Mouse (Mus musculus) kidney, postnatal 36 days (tissue): ENCODE results near the gene Hoxa3.
A peak's percentile ranks its signal among the peaks of the same experiment; 100 is the strongest.

Source experiments
- DNase-seq, 2 experiments: peaks; one replicate each; pipeline ENCODE4 v3.0.0; 2021 to 2022; ENCODE audit warnings: mixed read lengths in 2 of 2

Hoxa3 gene

DNA sequence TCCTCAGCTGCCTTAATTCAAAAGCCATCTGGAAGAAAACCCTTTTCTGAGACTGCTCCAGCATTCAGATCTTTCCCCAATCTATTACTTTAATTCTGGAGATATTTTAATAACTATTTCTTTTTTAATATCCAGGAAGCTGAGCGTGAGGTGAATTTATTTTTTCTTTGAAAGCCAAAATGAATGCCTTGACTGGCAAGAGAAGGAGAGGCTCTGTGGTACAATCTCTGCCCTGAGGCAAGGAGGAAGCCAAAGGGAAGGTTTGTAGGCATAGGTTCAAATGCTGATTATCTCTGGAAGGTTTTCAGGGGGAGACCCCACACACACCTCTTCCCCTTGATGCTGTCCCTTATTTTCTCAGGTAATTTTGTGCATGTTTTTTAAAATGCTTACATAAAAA, 46.0 kb downstream of the Hoxa3 start:
- DNase-seq: no peak

DNA sequence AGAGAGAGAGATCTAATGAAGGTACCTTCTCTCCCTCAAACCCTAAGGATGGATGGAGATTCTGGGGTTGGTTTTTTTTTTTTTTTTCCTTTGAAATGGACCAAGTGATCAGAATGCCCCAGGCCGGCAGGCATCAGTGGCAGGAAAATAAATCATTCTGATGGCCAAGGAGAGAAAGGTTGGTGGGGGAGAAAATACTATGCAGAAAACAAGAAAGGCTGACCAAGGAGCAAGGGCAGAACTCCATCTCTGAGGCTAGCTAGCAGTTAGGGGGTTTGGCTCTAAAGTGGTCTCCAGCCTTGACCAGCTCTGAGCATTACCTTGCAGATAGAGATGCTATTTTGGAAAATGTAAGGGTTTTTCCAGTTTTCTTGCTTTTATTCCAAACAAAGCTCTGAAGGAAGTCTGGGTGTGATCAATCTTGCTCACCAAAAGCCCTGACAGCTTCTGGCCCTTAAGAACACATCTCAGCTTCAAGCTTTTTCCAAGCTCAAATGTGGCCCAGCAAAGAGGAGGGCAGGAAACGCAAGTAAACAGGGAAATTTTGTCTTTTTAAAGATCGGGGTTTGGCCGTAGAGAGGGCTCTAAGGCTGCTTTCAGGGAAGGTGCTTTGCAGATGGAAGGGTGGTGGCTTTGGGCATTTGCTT, 46.6 kb downstream of the Hoxa3 start:
- DNase-seq: no peak

DNA sequence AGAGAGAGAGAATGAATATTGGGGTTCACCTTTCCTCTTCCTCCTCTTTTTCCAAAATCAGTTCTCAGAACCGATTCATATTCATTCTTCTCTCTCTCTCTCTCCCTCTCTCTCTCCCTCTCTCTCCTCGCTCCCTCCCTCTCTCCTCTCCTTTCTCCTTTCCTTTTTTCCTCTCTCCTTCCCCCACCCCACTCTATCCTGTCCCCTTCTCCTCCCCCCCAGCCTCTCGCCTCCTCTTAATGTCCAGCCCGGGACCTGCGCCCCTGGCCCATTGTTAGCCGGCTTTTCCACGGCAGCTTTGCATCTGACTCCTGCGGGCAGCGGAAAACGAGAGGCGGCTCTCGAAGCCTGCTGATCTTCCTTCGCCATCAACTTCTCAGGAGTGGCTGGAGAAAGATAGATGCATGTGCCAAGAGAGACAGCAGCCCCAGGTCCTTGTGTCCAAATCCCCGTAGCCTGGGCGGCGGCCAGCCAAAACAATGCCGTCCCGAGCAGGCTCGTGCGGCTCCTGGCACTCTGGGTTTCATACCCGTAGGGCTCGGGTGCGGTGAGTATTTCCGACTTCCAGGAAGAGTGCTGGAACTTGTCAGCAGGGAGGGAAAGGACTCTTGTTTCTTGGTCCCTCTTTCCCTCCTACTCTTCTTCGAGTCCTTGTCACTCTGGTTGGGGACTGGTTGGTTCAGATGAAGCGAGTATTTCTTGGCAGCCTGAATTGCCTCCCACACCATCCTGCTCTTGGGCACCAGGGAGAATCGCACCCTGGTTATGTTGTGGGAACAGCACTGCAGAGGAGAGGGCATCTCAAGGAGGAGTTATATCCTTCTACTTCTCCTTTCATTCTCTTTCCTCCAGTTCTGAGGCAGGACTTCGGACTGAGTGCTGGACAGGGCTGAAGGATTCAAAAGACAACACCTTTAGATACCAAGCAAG, 47.4 kb downstream of the Hoxa3 start:
- peak in 1 of 2 experiments; percentile 60 for DNase-seq

DNA sequence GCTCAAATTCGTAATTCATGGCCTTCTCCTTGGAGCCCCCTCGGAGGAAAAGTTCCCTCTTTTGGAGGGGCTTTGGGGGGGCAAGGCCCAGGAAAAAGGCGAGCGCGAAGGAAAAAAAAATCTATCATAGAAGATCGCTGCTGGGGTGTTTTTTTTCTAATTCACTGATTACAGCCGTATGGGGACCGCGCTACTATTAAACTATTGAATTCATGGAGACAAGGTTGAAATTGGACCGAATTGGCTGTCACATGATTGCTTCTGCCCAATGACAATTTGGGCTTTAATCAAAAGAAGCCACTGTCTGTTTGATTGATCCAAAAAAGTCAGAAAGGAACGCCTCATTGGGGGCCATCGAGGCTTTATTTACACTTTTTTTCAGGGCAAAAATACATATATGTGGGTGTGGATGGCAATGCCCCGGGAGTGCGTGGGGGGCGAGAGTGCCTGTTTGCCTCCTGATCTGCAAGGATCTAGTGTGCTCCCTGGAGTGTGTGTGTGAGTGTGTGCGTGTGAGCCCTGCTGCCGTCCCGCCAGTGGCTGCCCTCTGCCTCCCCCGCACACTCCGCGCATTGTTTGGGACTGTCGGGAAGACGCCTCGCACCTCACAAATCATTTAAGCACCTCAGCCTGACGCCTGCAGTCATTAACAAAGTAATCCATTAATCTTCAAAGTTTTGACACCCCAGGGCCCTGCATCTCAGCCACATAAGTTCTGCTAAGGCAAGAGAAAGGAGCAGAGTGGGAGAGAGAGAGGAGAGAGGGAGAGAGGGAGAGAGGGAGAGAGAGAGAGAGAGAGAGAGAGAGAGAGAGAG, 48.3 kb downstream of the Hoxa3 start, which contains the start of gene Hoxa2:
TSS of gene Hoxa2 (minus strand) at position 206 of the 815 bp plus-strand sequence.
- DNase-seq: peak in 1 of 2 experiments; percentile 54

DNA sequence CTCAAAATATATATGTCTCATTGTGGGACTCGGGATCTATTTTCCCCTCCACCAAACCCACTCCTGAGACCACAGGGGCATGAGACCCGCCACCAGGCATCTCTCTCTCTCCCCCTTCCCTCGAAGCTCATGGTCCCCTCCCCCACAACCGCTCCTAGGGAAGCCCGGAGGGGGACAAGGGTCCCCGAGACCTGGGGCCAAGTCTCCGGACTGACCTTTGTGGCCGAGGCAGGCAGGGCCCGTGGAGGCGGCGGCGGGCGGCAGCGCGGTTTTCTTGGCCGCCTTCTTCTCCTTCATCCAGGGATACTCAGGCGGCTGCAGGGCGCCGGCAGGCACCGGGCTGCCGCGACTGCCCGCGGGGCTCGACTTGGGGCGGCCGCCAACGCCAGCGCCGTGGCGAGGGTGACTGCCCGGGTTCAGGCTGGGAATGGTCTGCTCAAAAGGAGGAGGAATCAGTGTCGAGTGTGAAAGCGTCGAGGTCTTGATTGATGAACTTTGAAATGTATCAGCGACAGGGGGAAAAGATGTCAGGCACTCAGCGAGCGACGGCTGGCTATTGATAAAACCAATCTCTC, 49.0 kb downstream of the Hoxa3 start:
- peak in 1 of 2 experiments; percentile 60 for DNase-seq

- DNase-seq: no peak
Observed at GRCm38 (mm10) chr6:52163366-52164031, 49.6 kb downstream of the Hoxa3 start.

DNA sequence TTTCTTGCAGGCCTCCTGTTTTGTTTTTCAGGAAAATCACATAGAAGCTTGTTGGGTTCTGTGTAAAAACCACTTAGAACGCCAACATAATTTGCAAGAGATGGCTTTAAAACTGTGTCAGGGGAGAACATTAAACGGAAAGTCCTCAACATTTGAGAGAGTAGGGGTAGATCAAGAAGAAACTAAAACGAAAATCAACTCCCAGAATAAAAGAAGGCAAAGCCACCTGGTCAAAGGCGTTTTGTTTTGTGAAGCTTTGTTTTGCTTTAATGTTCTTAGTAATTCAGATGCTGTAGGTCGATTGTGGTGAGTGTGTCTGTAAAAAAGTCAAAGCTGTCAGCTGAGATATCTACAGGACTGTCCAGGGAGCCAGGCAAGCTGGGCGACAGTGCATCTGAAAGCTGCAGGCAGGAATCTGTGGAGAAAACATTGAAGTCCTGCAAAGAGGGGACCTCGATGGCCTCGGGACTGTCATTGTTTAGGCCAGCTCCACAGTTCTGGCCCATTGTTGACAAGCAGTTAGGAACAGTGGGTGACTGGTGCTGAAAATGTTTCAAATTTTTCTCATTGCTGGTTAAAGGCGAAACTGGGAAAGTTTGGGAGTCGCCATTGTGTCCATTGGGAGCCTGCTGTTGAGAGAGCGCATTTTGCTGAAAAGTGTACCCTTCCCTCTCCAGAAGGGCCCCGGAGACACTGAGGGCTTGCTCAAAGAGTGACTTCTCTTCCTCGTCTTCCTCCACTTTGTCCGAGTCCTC, 50.3 kb downstream of the Hoxa3 start:
- no peak for DNase-seq

DNA sequence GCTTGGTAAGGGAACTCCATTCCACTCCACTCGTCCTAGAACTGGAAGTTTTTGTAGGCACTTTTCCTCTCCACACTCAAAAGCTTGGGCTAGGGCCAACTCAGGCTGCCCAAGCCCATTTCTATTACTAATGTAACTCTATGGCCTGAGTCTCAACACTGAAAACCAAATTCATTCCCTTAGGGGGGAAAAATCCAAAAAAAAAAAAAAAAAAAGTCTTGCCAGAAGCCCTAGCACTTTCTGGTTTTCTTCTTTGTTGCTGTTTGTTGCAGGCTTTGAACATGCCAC, 51.1 kb downstream of the Hoxa3 start:
- peak in 1 of 2 experiments; percentile 35 for DNase-seq

- DNase-seq: no peak
Observed at GRCm38 (mm10) chr6:52161336-52162092, 51.6 kb downstream of the Hoxa3 start.

DNA sequence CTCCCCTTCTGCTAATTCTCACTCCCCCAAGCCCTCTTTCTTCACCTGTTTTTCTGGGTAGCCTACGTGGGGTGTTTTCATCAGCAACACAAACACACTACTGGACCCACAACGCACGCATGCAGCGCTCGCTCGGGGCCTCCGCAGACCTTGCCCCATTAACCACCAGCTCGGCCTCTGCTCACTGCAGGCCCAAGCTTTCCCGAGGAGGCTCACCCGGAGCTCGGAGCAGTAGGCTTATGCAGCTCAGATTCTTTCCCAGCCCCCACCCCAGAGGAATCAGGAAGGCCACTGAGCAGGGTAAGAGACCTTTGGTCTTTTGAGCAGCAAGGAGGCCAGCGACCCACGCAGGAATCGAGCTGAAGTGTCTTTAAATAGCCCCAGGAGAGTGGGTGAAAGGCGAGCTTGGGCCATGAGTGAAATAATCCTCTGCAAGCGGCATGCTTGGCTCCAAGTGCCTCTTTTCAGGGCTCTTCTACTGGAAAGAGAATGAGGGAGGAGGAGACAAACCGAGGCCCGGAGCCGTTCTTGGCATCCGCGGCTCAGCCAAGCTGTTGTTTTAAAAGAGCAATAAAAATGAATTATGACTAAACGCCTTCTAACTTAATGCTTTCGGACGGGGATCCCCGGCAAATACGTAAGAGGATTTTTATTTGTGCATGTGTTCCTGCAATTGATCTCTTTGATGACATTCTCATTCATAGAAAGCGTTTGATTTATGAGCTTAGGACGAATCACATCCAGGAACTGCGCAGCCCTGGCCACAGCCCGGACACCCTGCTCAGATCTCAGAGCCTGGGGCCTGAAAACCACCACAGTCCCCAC, 52.4 kb downstream of the Hoxa3 start:
- DNase-seq: peak; percentile 82 to 86

DNA sequence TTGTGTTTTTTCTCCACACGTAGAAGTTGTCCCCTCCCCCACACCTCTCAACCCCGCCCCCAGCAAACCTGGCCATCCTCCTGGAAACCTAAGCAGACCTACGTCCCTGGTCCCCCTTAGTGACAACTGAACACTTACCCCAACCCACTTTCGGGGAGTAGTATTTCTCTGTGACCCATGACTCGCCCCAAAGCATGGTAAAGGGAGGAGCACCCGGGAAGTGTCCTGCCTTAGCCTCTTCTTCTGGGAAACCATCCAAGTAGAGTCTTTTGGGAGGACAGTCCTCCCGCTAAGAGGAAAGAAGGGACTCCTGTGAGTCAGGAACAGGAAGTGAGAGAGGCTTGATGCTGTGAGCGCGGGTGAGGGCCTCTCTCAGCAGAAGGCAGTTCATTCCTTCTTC, 53.2 kb downstream of the Hoxa3 start:
- peak; percentile 43 to 65 for DNase-seq

DNA sequence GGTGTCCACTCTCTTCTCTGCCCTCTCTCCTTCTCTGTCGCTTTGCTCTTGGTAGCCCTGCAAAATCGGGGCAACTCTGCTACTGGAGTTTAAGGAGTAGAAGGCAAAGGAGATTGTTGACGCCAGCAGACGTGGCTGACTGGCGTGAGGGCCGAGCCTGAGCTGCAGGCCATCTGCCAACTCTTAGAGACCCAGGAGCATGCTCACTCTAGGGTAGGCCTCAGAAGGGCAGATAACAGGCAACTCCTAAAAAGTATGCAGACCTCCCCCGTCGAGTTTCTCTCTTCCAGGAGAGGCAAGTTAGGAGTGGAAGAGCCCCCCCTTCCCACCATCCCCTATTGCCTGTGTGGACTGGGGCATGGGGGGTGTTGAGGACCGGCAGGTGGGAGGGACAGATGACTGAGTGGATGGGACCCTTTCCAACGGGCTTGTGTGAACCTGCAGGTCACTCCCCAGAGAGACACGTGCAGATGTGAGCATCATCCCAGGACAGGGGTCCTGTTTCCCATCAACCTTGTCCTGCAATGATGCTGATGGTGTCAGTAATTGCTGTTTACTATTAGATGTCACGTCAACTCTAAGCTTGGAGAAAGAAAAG, 53.9 kb downstream of the Hoxa3 start:
- DNase-seq: peak; percentile 63 to 69

- DNase-seq: peak; percentile 92 to 93
Observed at GRCm38 (mm10) chr6:52158276-52159051, 54.7 kb downstream of the Hoxa3 start, which contains the start of gene Hoxa1. Gene Hoxa1 (minus strand): TSS chr6:52158317.

GRCm38 (mm10) chr6:52157466-52158275, 55.5 kb downstream of the Hoxa3 start:
- no peak for DNase-seq

GRCm38 (mm10) chr6:52156551-52157200, 56.5 kb downstream of the Hoxa3 start:
- no peak for DNase-seq

DNA sequence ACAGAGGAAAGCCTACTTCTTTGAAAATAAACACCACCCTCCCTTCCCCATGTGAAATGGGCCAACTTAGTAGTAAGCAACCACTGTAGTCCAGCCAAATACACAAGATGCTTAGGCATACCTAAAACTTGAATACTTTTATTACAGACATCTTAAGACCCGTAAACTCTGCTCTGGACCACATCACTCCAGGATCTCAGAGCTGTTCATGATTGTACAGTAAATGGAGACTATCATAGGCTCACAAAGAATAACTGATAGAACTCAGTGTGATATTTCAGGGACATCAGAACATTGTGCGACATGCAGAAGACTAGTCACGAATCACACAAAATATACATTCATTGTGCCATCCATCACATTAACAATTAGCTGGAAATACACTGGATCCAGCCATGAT, 57.7 kb downstream of the Hoxa3 start:
- no peak for DNase-seq

- DNase-seq: no peak
Observed at GRCm38 (mm10) chr6:52154044-52154443, 59.1 kb downstream of the Hoxa3 start.
